Mouse (Mus musculus) forebrain, embryonic 14.5 days (tissue): Measurements from ENCODE around the gene Krt13. TPM values are rescaled to one million over a fixed set of nuclear protein-coding genes. Genes with fewer than 3 reads are reported as not detected.

ENCODE experiments used
- ATAC-seq: fragments of 200-750 bp; cut with Nextera tagmentation; 2 replicates; pipeline ENCODE4 v1.8.0; 2017; ENCODE audit warnings: mild to moderate bottlenecking, moderate library complexity
- DNase-seq: peaks from one replicate; pipeline ENCODE4 v3.0.0-alpha.2; 2015; ENCODE audit warnings: low spot score
- H3K27ac ChIP-seq: fragments of 300-500 bp; sonication (generic); 2 replicates; pipeline ENCODE4 v1.5.1; 2014; ENCODE audit warnings: low read depth, mild to moderate bottlenecking, control low read depth, low read length, moderate library complexity
- H3K27me3 ChIP-seq: fragments of 300-500 bp; sonication (generic); replicated peaks from 2 replicates; pipeline ENCODE4 v1.6.1; 2014; ENCODE audit warnings: low read length, control low read depth, mixed read lengths; ENCODE audit not compliant: control insufficient read depth, insufficient read depth
- H3K36me3 ChIP-seq: fragments of 300-500 bp; sonication (generic); 2 replicates; pipeline ENCODE4 v1.6.1; 2014; ENCODE audit warnings: low read length, control low read depth; ENCODE audit not compliant: control insufficient read depth, insufficient read depth
- H3K4me1 ChIP-seq: fragments of 300-500 bp; sonication (generic); 2 replicates; pipeline ENCODE4 v1.6.1; 2014; ENCODE audit warnings: antibody characterized with exemption, low read length, control low read depth; ENCODE audit not compliant: control insufficient read depth, insufficient read depth
- H3K4me2 ChIP-seq: fragments of 300-500 bp; sonication (generic); 2 replicates; pipeline ENCODE4 v1.6.1; 2014; ENCODE audit warnings: mild to moderate bottlenecking, control low read depth, low read length
- H3K4me3 ChIP-seq: fragments of 300-500 bp; sonication (generic); 2 replicates; pipeline ENCODE4 v1.5.1; 2014; ENCODE audit warnings: low read depth, low read length, control low read depth
- H3K9ac ChIP-seq: fragments of 300-500 bp; sonication (generic); 2 replicates; pipeline ENCODE4 v1.6.1; 2014; ENCODE audit warnings: mild to moderate bottlenecking, low read length, control low read depth, moderate library complexity
- H3K9me3 ChIP-seq: fragments of 300-500 bp; sonication (generic); replicated peaks from 2 replicates; pipeline ENCODE4 v1.6.1; 2016; ENCODE audit warnings: low read length, control low read depth, mixed read lengths; ENCODE audit not compliant: control insufficient read depth
- WGBS: fragments of 180-500 bp; shearing (Covaris S2); extraction: QIAGEN DNeasy Blood & Tissue Kit; methylation state at CpG from one replicate; pipeline ENCODE4 v1.1.7; 2014; 5-methylcytosine and 5-hydroxymethylcytosine counted together
- polyA plus RNA-seq: library from polyadenylated mRNA; unstranded; fragments of >200 nt; fragmentation: Nextera tagmentation; extraction: Ambion mirVana; gene quantifications from 2 replicates; pipeline ENCODE4 v1.2.1, GENCODE M21; 2014

Krt13 gene
- polyA plus RNA-seq, 1 experiment from 2014 or later = not detected

DNA sequence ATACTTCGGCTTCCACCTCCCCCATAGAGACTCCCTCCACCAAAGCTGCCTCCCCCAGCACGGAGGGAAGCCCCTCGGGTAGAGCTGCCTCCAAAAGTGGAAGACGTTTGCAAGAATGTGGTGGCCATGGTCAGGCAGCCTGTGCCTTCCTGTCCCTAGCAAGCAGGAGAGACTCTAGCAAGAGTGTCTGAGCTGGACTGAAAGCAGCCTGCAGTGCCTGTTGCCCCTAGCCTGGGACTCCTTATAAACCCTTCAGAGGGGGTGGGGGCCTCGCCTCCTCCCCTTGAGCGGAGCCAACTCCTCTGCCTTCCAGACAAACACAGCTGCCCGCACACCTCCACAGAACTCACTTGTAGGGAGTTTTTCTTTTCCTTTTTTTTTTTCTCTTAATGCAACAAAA is 14.4 kb upstream of the Krt13 start, which contains the start of gene Krt15:
TSS of gene Krt15 (minus strand) at position 198 of the 400 bp plus-strand sequence.
- Histone ChIP-seq H3K4me1 (peaks cover 11% of the 10 kb centered on the region; the same call in 1 of the 2 replicates), H3K27me3 (no peaks in the 10 kb centered on the region), H3K36me3 (no peaks in the 10 kb centered on the region), H3K9me3 (no peaks in the 10 kb centered on the region), H3K4me3 (no peak within 1 kb of the TSS), H3K4me2 (no peak within 1 kb of the TSS), H3K27ac (no peak within 1 kb of the TSS), H3K9ac (no peak within 1 kb of the TSS)
- no peak for ATAC-seq
- DNase-seq = no peak
- 69% methylated on average over 7 of the region's 7 CpGs for WGBS

DNA sequence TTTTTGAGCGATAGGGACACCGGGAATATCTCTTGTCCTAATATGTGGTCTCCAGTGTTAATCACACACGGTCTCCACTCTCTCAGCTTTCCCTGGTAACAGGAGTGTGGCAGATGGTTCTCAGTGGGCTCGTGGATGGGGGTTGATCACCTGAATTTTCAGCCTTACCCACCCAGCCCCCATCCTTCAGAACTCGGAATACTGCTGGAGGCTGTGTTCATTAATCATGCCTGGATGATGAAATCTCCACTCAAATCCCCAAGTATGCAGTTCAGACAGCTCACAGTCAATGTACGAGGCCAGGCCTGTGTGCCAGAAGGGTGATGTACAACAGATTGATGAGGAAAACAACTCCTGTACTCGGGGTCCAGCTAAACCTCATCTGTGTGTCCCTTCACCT is 3.5 kb upstream of the Krt13 start:
- H3K9me3 ChIP-seq = no peaks in the 10 kb centered on the region
- H3K9ac ChIP-seq = no peak overlapping the region
- no peak overlapping the region for H3K4me3 ChIP-seq
- H3K4me1 ChIP-seq = no peaks in the 10 kb centered on the region
- H3K36me3 ChIP-seq = no peaks in the 10 kb centered on the region
- no peak overlapping the region for H3K4me2 ChIP-seq
- DNase-seq = no peak
- H3K27me3 ChIP-seq = no peaks in the 10 kb centered on the region
- WGBS = 86% methylated on average over 7 of the region's 7 CpGs
- no peak for ATAC-seq
- H3K27ac ChIP-seq = no peak overlapping the region

DNA sequence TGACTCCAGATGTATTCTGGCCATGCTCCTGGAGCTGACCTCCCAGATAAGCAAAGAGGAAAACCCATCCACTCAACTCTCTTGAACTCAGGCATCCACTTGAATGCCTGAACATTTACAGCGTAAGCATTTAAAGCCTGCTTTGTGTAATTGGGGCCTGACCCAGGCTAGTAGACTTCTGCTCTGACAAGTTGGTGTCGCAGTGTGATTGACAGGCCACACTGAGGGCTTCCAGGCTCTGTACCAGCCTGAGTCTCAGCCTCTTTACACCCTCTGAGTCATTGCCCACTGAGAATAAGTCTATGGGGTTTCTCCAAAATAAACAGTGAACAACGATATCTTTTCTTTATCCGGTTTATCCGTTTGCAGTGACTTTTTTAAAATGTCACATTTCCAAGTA is 1.0 kb downstream of the Krt13 start:
- no peak for ATAC-seq

DNA sequence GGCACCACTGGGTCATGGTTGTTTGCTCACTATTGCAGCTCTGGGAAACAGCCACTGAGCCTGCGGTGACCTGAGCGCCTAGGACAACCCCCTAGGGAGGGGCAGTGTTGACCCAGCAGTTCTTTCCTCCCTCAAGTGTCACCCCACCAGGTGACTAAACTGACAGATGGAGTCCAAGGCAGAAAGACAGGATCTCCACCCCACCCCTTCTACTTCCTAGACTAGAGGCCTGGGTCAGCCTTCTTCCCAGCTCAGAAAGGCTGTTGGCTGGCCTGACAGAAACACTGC is 7.7 kb downstream of the Krt13 start:
- 87% methylated on average over 2 of the region's 2 CpGs for WGBS
- no peaks in the 10 kb centered on the region for H3K27me3 ChIP-seq
- no peak overlapping the region for H3K9ac ChIP-seq
- no peak for DNase-seq
- H3K4me1 ChIP-seq = no peaks in the 10 kb centered on the region
- no peaks in the 10 kb centered on the region for H3K36me3 ChIP-seq
- no peak overlapping the region for H3K4me2 ChIP-seq
- no peaks in the 10 kb centered on the region for H3K9me3 ChIP-seq
- H3K4me3 ChIP-seq = no peak overlapping the region
- no peak for ATAC-seq
- no peak overlapping the region for H3K27ac ChIP-seq

More for the DNA sequence above, 1.0 kb downstream of the Krt13 start:
- no peak overlapping the region for H3K4me3 ChIP-seq
- H3K4me1 ChIP-seq = no peaks in the 10 kb centered on the region
- H3K27me3 ChIP-seq = no peaks in the 10 kb centered on the region
- DNase-seq = no peak
- H3K9me3 ChIP-seq = no peaks in the 10 kb centered on the region
- H3K36me3 ChIP-seq = no peaks in the 10 kb centered on the region
- H3K4me2 ChIP-seq = no peak overlapping the region
- no peak overlapping the region for H3K9ac ChIP-seq
- no peak overlapping the region for H3K27ac ChIP-seq
- 92% methylated on average over 5 of the region's 5 CpGs for WGBS

DNA sequence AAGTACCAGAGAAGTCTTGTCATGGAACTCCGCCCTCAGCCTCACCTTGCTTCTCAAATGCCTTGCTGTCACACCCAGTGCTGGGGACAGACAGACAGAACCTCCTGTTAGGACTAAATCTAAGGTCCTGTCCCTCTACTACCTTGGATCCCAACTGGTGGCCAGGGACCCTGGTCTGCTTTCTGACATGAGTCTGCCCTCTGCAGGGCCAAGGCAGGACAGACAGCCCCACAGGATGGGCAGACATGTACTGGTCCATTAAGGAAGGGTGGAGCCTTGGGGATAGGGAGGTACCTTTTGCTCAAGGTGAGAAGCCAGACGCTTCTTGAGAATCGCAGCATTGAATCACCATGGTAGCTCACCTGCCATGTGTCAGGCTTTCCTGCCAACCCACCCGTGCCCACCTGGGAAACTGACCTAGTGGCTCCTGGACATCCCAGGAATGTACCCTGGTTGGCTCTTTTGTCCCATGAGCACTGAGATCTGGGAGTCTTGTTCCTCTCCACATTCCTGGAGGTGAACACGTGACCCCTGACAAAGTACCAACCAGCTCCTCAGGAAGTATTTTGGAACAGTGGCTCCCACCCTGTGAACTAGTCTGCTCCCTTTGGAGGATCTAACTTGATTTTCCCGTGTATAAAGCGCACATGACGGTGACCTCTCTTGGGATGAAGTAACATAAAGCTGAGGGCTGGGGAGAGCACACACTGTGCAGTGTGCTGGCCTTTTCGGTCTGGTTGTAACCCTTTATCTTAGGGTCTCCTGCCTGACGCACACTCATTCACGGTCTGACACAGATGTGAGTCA is 8.2 kb downstream of the Krt13 start:
- Histone ChIP-seq H3K9me3 (no peaks in the 10 kb centered on the region), H3K27ac (no peak overlapping the region), H3K36me3 (no peaks in the 10 kb centered on the region), H3K4me2 (no peak overlapping the region), H3K9ac (no peak overlapping the region), H3K27me3 (no peaks in the 10 kb centered on the region), H3K4me1 (no peaks in the 10 kb centered on the region), H3K4me3 (no peak overlapping the region)
- WGBS = 86% methylated on average over 11 of the region's 11 CpGs
- ATAC-seq = no peak
- no peak for DNase-seq

DNA sequence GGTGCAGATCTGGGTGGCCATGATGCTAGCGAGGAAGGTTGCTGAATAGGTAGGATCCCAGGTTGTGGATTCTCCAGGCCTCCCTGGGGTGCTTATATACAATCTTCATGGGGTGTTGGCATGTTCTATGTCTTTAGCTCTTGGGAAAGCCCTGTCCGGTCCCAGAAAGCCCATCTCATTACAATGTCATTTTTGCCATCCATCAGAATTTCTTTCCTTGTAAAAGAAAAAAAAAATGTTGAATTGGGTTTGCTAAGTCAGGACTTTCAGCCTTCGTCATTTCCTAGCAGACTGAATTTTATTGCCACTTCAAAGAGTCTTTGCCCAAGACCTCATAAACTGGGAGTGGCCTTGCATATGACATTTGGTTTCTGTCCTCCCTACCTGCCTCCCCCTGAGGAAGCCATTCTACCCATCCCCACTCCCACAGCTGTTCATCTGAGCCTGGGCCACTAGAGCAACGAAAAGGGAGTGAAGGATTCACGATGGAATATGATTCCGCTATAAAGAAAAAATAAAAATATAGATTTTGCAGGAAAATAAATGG is 15.7 kb downstream of the Krt13 start, which contains the start of gene Krt36:
TSS of gene Krt36 (minus strand) at position 51 of the 547 bp plus-strand sequence.
- no peak for DNase-seq
- Histone ChIP-seq H3K4me1 (no peaks in the 10 kb centered on the region), H3K27me3 (no peaks in the 10 kb centered on the region), H3K4me3 (no peak within 1 kb of the TSS), H3K36me3 (no peaks in the 10 kb centered on the region), H3K9me3 (no peaks in the 10 kb centered on the region), H3K27ac (no peak within 1 kb of the TSS), H3K9ac (no peak within 1 kb of the TSS), H3K4me2 (no peak within 1 kb of the TSS)
- 89% methylated on average over 6 of the region's 6 CpGs for WGBS
- no peak for ATAC-seq

DNA sequence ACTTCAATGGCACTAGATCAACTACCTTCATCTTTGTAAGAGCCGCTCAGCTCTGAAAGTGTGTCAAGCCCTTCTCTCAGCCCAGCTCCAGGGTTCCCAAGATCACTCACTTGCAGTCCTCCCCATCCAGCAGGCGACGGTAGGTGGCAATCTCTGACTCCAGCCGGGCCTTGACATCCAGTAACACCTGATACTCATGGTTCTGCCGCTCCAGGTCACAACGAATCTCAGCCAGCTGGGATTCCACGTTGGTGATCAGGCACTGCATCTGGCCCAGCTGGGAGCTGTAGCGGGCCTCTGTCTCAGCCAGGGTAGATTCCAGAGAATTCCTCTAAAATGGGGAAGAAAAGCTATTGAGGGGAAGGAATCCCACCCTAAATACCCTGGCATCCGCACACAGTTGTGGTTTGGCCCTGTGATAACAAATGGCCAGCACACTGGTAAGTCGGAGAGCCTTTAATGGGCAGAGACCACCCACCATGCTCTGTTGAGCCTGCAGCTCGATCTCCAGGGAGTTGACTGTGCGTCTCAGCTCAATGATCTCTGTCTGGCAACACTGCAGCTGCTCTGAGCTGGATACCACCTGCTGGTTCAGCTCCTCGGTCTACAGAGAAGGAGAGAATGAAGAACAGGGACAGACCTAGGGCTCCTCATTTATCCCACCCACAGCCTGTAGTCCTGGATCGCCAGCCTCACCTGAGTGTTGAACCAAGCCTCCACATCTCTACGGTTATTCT is 18.5 kb downstream of the Krt13 start:
- DNase-seq = no peak

DNA sequence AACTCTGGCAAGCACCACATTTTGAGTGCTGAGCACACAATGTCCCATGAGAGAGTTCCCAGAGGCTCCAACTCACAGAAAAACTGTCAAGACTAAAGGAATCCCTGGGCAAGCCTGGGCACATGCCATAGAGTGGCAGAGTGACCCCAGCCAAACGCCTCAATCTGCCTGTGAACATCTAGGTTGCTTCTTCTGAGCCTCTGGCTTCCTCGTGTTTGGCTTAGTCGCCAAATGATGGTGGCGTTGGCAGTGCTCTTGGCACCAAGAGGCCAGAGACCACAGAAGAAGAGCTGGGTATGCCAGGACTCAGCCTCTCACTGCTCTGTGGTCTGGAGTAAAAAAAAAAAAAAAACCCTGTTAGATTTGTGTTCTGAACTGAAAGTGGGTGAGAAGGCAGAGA is 21.0 kb downstream of the Krt13 start:
- no peaks in the 10 kb centered on the region for H3K4me1 ChIP-seq
- no peaks in the 10 kb centered on the region for H3K9me3 ChIP-seq
- H3K4me2 ChIP-seq = no peak overlapping the region
- H3K27me3 ChIP-seq = no peaks in the 10 kb centered on the region
- no peak for ATAC-seq
- DNase-seq = no peak
- no peak overlapping the region for H3K27ac ChIP-seq
- WGBS = 83% methylated on average over 4 of the region's 4 CpGs
- H3K36me3 ChIP-seq = no peaks in the 10 kb centered on the region
- H3K4me3 ChIP-seq = no peak overlapping the region
- H3K9ac ChIP-seq = no peak overlapping the region

More for the DNA sequence above, 18.5 kb downstream of the Krt13 start:
- H3K36me3 ChIP-seq = no peaks in the 10 kb centered on the region
- H3K27ac ChIP-seq = no peak overlapping the region
- no peak overlapping the region for H3K4me2 ChIP-seq
- no peak for ATAC-seq
- no peaks in the 10 kb centered on the region for H3K27me3 ChIP-seq
- 68% methylated on average over 15 of the region's 15 CpGs for WGBS
- no peak overlapping the region for H3K4me3 ChIP-seq
- no peaks in the 10 kb centered on the region for H3K9me3 ChIP-seq
- no peaks in the 10 kb centered on the region for H3K4me1 ChIP-seq
- no peak overlapping the region for H3K9ac ChIP-seq

DNA sequence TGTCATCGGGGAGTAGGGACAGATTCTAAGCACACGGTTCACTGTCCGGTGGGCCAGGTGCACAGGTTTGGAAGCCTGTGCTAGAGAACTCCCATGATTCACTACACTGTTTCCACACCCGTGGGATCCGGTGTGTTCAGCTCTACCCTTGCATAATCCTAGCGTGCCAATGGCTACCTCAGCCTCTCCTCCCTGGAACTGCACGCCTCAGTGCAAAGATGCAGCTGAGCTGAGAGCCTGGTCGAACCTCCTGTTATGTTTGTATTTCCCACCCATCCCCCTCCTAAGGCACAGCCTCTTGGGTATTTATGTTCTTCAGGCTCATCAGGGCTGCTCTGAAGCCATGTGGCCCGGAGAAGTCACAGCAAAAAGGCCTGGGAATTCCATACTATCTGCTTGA is 23.5 kb downstream of the Krt13 start:
- no peak overlapping the region for H3K9ac ChIP-seq
- no peak for ATAC-seq
- H3K4me2 ChIP-seq = no peak overlapping the region
- H3K36me3 ChIP-seq = no peaks in the 10 kb centered on the region
- no peaks in the 10 kb centered on the region for H3K4me1 ChIP-seq
- WGBS = 87% methylated on average over 9 of the region's 9 CpGs
- no peaks in the 10 kb centered on the region for H3K9me3 ChIP-seq
- no peak overlapping the region for H3K4me3 ChIP-seq
- no peak overlapping the region for H3K27ac ChIP-seq
- H3K27me3 ChIP-seq = no peaks in the 10 kb centered on the region
- no peak for DNase-seq
